Mouse (Mus musculus) spleen, postnatal 14 days (tissue): ENCODE data around the gene Gdf15.

Source experiments
- DNase-seq, 2 experiments: peaks; one replicate each; pipeline ENCODE4 v3.0.0; 2021 to 2022; ENCODE audit warnings: low spot score in 2 of 2

Gene Gdf15

GRCm38 (mm10) chr8:70657214-70657613 lies 25.0 kb upstream of the Gdf15 start:
- no peak for DNase-seq

DNA sequence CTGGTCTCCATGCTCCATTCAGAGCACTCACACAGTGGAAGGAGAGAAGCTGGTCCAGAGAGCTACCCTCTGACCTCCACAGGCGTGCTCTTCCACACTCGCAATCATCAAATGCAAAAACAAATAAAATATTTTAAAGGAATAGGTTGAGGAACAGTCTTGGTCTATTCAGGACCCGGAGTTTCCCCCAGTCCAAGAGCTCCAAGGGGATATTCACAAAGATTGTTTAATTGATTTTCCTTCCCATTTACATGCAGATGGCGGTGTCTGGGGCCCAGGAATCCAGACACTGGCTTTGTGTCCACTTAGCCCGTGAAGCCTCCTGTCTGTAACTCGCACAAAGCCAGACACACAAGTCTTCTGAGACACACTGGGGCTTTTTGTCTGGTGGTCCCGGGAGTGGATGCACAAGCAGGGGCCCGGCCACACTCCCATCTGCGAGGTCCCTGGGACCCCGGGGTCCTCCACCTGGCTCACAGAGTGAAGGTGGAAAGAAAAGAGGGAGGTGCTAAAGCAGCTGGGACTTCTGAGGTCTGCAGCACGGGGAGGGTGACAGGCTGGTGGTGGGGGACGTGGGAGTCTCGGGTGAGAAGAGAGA lies 24.0 kb upstream of the Gdf15 start:
- DNase-seq: no peak

DNA sequence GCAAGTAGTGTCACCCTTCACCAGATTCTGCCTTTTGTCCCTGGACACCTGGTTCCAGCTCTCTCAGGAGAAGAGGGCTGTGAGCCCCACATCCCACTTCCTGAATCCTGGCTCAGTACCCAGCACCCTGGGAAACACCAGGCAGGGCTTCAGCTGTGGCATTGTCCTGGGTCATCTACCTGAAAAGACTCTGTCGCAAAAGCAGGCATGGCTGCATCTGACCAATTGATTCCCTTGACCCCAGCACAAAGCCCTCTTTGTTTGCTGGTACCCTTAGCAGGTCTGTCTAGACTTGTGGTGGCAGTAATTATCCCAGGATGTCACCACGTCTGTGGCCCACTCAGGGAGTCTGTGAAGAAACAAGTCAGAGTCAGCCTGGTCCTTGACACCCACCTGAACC lies 23.2 kb upstream of the Gdf15 start:
- DNase-seq: no peak

- DNase-seq: no peak
Measured at GRCm38 (mm10) chr8:70654121-70654520, 21.9 kb upstream of the Gdf15 start.

DNA sequence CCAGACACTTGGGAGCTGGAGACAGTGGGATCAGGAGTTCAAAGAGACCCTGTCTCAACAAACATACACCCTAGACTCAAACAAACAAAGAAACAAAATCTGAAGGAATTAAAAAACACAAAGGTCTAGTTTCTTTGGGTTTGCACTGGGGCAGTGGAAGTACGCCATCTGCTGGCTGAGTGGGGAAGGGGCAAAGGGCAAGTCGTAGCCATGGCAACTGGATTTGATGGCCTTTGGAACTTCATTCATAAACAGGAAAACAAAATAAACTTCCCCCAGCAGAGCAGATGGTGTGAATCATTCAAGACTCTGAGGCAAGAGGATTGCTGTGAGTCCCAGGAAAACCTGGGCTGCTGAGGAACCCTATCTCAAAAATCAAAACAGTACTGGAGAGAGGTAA lies 21.0 kb upstream of the Gdf15 start:
- DNase-seq: peak; percentile 40 to 60

GRCm38 (mm10) chr8:70650351-70650750 lies 18.1 kb upstream of the Gdf15 start:
- DNase-seq: no peak

- no peak for DNase-seq
Measured at GRCm38 (mm10) chr8:70649324-70649723, 17.1 kb upstream of the Gdf15 start.

GRCm38 (mm10) chr8:70648921-70649320 lies 16.7 kb upstream of the Gdf15 start:
- no peak for DNase-seq

GRCm38 (mm10) chr8:70648164-70648442 lies 15.8 kb upstream of the Gdf15 start:
- DNase-seq: no peak

GRCm38 (mm10) chr8:70647343-70648163 lies 15.3 kb upstream of the Gdf15 start:
- no peak for DNase-seq

DNA sequence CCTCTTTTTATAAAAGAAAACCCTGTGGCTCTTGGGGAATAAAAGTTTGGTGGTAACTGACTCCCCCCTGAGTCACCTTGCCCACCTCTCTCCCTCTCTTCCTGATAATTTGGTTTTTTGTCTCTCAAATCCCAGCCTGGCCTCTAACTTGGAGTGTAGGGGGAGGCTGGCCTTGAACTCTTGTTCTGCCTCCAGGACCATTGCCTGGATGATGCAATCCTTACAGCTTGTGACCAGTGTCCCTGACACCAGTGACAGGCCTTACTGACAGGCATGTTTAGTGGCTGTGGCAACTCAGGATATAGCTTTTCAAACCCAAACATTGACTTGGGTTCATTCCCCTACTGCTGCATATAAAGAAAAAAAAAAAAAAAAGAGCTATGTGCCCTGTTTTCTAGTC lies 14.5 kb upstream of the Gdf15 start:
- DNase-seq: no peak

DNA sequence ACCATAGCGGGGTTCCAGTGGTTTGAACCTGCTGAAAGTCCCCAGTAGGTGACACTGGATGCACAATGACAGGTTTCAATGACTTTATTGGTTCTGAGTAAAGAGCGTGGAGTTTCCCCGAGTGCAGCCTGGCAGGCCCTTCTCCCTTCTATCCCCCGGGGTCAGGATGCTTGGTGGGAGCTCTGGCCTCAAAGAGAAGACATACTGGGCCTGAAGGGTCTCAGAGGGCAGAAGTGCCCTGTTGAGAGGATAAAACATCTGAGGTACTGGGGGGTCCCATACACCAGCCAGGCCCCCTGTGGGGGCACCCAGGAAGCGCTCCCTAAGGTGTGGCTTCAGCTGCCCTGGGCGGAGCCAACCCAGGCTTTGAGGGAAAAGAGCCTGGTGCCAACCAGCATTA lies 14.1 kb upstream of the Gdf15 start:
- no peak for DNase-seq

DNA sequence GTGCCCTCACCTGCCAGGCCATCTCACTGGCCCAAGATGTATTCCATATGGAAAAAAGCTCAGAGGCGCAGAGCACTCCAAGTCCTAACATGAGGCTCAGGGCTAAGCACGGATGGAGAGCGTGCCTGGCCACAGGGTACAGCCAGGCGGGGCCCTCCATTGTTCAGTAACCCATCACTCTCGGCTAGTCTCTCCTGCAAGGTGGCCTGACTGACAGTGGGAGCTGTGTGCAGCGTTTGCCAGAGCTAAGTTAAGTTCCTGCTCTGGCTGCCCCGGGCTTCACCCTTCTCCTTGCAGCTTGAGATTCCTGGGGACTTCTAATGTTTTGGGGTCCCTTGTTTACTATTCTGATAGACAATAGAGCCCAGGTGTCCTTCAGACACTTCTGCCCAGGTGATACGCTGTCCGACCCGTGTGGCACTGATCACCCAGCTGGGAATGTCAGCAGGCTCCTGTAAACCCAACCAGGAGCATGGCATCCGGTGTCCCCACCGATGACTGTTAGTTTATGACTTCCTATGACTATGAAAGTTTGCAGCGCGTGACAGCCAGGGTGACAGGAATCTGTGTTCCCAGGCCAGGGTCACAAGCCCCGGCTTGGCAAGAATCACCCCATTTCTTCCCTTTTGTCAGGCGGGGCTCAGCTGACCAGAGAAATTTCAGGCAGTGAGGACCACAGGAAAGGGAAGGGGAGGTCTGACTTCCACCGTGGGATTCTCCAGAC lies 13.4 kb upstream of the Gdf15 start:
- no peak for DNase-seq

DNA sequence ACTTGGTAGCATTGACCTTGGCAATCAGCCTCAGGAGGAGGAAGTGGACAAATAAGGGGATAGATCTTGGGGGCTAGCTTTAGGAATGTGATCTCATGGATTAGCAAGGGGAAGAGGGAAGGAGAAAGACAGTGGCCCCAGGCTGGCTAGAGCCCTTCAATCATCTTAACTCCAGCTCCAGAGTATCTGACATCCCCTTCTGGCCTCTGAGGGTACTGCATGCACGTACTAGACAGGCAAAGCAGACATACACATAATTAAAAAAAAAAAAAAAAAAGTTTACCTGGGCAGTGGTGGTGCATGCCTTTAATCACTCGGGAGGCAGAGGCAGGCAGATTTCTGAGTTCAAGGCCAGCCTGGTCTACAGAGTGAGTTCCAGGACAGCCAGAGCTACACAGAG lies 11.8 kb upstream of the Gdf15 start:
- peak in 1 of 2 experiments; percentile 47 for DNase-seq

GRCm38 (mm10) chr8:70643019-70643418 lies 10.8 kb upstream of the Gdf15 start:
- no peak for DNase-seq

GRCm38 (mm10) chr8:70638752-70639151 lies 6.5 kb upstream of the Gdf15 start:
- DNase-seq: no peak

- DNase-seq: no peak
Measured at GRCm38 (mm10) chr8:70636838-70637237, 4.6 kb upstream of the Gdf15 start.

- DNase-seq: no peak
Measured at GRCm38 (mm10) chr8:70635527-70635926, 3.3 kb upstream of the Gdf15 start.

DNA sequence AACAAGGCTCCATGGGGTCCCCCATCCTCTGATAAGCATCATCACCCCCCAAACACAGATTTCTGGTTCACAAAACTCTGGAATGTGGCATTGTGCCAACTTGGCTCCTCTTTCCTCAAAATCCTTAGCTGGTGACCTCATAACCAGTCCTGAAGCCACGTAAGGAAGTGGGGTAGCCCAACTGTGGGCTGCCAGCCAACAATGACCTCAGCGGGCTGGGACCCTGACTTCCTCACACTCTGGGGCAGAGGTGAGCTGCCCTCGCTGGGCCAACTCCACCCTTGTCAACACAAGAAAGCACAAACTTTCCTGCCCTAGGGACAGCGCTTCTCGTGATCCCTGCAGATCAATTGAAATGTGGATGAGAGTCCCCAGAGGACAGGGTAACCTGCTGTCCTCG lies 1.8 kb upstream of the Gdf15 start:
- no peak for DNase-seq

DNA sequence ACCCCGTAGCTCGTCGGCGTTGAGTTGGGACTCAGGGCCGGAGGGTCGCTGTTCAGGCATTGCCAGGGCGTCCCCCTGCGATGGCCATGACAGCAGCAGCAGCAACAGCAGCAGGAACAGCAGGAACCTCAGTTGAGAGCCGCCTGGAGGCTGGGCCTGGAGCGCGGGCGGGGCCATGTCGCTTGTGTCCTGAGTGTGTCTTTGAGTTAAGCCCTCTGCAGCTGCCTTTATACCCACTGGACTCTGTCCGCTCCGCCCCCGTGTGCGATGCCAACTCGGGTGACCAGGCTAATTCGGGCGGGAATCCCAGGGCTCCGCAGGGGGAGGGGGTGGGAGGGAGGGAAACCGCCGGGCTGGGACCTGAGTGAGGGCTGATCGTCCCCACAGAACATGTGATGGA lies 820 bp downstream of the Gdf15 start:
- DNase-seq: no peak

DNA sequence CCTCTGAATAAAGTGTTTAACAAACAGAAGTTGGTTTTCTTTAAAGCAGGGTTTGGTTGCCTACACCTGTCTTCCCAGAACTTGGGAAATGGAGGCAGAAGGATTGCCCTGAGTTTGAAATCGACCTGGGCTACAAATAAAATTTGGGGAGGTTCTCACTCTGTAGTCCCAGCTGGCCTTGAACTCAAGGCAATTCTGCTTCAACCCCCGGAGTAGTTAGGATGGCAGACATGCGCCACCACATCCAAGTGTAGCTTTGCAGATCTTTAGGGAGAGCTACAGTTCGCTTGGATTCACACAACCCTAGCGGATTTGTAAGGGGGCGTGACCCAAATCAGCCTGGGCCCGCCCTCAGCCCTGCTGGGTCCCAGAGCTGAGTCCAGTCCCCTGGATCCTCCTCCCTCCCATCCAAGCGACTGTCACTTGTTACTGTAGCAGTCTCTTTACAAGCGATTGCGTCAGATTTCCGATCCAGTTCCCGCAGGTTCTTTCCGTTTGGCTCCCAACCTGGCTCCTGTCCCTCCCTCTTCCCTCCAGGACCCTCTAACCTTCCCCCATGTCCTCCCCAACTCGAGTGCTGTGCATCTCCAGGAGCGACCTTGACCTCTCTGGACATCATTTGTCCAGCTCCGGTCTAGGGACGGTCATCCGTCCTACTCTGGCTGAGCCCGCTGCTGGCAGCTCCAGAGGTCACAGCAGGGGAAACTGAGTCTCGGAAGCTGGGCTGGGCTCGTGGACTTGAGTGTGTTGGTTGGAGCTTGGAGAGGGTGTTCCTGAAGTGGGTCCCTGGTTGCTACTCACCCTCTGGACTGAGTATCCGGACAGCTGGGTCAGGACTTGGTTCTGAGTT lies 1.5 kb downstream of the Gdf15 start:
- no peak for DNase-seq
